Mouse (Mus musculus) cerebellum, adult 9-10 months (tissue): ENCODE measurements around the gene Tub.
A peak's percentile ranks its signal among the peaks of the same experiment; 100 is the strongest.

Experiments
- DNase-seq: peaks from one replicate; pipeline ENCODE4 v3.0.0; 2022

Gene Tub

DNA sequence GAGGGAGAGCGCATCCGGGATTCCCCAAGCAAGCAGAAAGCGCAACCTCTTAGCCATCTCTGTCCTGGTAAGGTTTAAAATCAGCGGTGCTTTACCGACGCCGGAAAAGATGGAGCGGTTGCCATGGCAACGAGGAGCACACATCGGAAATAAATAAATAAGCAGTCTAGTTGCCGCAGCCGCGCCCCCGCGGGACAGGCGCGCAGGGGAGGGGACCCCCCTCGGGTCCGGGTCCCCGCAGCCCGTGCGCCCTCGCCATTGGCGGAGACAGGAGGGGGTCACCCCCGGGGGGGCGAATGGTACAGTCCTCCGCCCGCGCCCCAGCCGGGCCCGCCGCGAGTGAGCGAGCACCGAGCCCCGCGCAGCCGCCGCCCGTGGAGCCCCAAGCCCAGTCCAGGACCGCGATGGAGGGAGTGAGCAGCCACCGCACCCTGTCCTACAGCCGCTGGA lies at the start of gene Tub:
TSS of gene Tub (plus strand) at position 27 of the 450 bp plus-strand sequence.
- peak; percentile 77 for DNase-seq

DNA sequence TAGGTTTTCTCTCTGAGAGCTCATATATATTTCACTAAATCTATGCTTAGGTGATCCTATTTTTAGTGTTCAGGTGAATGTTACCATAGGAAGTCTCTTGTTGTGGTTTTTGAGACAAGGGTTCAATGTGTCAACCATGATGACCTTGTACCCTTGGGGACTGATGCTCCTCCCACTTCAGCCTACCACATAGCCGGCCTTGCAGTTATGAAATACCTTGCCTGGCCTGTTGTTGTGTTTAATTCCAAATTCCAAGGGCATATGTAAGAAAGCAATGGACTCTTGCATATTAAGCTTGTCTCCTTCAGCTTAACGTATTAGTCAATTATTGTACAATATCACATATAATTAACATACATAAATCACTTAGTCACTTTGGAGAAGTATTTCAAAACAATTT lies 46.2 kb upstream of the Tub start:
- DNase-seq = no peak

GRCm38 (mm10) chr7:108927043-108927442 lies 23.1 kb upstream of the Tub start:
- no peak for DNase-seq

DNA sequence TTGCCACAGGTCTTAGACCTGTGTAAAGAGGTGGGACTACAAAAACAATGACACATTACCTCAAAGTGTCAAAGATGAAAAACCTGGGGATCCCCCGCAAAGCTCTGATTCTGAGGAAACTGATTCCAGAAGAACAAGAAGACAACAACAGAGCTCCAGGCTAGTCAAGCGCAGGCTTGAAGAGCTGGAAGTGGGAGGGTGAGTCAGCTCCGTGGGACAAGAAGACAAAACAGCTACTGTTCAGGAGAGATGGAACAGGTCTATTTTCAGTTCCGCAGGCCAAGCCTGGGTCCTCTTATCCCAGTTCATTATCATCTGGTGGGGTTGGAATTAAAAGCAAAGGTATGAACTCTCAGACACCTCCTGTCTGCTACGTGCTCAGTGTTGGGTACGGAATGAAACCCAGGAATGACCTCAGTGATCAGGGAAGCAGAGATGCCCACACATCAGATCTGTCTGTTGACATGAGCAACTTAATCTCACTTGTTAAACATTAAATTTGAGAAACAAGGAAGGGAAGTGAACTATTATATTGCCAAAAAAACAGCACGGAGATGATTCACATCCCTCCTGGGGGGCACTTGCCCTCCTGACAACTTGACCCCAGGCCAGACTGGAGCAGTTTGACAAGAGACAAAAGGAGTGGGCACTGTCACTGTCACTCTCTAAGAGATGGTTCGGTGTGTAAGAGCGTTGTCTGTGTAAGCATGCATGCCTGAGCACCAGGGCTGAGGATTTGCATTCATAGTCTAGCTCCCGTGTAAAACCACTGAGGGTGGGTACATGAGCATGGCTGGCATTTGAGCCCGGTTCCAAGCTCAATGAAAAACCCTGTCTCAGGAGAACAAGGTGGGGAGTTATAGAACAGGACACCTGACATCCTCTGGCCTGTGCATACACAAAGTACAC lies 21.6 kb upstream of the Tub start:
- DNase-seq = no peak

DNA sequence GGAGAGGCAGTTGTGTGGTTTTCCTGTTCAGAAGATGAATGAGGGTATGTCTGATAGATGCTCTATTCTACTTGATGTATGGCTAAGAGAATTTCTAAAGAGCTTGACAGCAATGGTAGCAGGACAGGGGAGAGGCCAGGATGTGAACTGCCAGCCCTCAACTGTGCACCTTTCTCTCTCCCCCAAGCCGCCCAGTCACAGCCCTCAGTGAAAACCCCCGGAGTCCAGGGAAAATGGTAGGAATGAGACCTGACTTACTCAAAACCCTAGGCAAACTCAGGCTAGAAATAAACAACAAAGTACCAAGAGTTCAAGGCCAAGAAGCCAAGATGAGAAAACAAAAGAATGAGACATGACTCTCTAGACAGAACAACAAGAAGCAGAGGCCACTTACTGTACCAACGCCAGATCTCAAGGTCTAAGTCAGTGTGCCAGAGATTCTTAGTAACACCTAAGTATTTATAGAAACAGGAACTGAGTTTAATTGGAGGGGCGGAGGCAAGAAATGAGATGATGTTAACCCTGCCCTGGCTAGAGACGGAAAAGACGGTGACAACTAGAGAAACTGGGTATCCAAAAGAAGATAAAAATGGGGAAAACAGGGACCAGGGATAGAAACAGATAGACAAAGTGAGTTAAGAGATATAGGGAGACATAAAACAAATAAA lies 20.3 kb upstream of the Tub start, which contains the start of gene Nlrp10:
TSS of gene Nlrp10 (minus strand) at position 453 of the 668 bp plus-strand sequence.
- no peak for DNase-seq

- DNase-seq = peak; percentile 99
Measured at GRCm38 (mm10) chr7:108933794-108934731, 16.1 kb upstream of the Tub start, which contains the start of gene Eif3f. TSS of gene Eif3f (plus strand) at chr7:108934417.

DNA sequence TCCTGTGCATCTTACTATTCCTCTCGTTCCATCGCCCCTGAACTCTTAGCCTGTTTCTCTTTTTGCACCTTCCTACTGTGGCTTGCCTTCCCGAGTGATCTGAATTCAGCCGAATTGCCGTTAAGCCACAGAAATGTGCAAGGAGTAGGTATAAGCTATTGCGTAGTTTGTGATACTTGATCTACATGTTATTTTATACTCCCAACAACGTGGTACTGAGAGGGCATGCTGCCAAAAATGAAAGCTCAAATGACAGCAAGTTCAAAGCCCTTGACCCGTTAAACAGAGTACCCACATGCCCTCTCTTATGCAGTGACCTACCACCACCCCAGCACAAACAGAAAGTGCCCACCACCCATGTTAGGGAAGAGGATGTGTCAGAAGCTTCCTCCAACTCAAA lies 15.3 kb upstream of the Tub start:
- DNase-seq = no peak

GRCm38 (mm10) chr7:108935411-108935810 lies 14.7 kb upstream of the Tub start:
- no peak for DNase-seq

- no peak for DNase-seq
Measured at GRCm38 (mm10) chr7:108936591-108936990, 13.5 kb upstream of the Tub start.

DNA sequence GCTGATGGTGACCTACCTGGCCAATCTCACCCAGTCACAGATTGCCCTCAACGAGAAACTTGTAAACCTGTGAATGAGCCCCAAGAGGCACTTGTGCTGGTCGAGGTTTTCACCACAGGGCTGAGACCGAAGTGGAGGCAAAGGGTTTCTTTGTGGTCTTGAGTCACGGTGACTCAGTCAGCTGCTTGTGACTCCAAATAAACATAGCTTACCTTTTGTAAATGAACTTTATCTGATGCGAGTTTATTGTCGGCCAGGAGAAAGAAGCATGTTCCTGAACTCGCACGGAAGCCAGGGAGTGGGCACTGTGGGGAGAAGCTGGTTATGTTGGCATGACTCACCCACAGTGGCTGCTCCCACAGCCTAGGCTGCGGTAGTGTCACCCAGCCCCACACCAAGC lies 8.7 kb upstream of the Tub start:
- no peak for DNase-seq

- DNase-seq = peak; percentile 75
Measured at GRCm38 (mm10) chr7:108944002-108944401, 6.1 kb upstream of the Tub start.

- DNase-seq = no peak
Measured at GRCm38 (mm10) chr7:108948611-108949010, 1.5 kb upstream of the Tub start.

DNA sequence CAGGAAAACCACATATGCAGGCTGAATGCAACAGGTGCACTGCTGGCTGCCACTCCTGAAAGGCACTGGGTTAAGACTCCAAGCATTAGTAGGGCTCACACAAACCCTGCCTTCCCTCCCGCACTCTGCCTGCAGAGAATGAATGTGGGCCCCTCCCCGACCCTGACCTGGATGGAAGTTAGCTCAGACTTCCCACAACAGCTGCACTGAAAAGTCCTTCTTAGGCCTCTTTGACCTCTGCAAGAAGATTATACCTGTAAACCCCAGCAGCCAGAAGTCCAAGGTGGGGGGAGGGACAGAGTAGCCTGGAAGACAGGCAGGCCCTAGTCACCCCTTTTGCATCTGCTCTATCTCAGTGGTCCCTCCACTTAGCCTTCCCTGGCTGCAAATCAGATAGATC lies 837 bp upstream of the Tub start:
- no peak for DNase-seq

GRCm38 (mm10) chr7:108950762-108951331 lies 709 bp downstream of the Tub start:
- peak; percentile 56 for DNase-seq

GRCm38 (mm10) chr7:108952801-108953200 lies 2.7 kb downstream of the Tub start:
- no peak for DNase-seq

DNA sequence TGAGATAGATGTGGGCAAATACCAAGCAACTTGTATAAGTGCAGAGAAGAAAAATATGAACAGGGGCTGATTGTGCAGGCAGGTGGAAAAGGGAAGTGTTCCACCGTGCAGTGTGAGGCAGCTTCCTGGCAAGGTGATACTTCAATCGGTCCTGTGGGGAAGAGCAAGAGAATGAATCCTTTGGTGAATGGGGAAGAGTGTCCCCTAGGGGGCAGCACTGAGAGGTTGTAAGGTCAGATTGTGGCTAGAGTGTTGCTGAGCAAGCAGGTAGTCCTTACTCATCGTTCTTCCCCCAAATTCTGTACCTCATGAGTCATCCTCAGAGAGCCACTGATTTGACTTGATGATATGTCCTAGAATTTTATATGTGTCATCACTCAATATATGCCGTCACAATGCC lies 4.0 kb downstream of the Tub start:
- no peak for DNase-seq

DNA sequence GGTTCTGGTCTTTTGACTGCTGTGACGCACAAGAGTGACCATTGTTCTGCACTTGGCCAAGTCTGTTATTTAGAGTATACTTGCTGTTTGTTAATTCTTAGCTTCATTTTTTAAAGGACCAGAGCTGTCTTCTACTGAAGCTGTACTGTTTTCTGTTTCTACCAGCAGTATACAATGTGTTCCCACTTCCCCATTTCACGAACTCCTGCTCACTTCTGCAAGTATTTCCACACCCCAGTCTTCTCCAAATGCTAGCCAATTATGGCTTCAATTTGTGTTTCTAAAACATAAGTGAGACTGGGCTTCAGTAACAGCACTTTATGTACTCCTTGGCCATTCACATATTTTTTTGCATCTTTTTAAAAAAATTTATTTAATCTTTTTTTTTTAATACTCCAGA lies 7.6 kb downstream of the Tub start:
- DNase-seq = no peak

DNA sequence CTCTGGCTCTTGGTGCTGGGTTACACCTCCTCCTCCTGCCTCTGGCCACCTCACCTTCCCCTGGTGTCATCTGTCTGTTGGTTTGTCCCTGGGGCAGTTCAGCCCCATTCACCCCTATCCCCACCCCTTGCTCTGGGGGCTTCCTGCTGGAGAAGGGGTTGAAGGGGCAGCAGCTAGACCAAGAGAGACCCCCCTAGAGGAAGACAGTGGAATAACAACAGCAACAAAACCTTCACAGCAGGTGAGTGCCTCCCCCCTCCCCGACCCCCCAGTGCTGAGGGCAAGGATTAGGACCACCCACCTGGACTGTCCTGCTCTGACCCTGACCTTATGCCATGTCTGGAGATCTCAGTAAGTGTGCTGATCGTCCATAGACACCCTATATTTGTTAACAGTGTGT lies 15.8 kb downstream of the Tub start:
- DNase-seq = no peak

DNA sequence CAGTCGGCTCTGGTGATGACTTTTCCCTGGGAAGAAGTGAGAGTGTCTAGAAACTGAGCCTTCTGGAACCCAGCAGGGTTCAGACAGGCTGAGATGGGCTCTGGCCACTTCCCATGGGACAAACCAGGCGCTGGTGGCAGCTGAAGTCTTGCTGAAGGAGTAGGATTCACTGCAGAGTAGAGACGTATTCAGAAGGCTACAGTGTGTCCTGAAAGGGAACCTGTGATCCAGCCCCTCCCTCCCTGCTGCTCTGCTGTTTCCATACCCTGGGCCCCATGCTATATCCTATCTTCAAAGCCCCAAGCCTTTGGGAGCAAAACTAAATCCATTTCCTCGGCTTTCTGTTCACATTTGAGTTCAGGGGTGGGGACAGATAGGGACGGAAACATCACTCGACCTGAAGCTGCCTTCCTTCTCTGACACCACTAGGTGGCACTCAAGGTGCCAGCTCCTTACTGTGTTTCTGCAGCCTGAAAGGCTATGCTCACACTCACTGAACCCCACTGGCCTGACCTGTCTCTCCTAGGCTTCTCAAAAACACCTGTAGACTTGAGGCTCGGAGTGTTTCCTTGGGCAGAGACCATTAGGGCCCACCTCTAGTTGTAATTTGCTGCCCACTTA lies 16.7 kb downstream of the Tub start:
- peak; percentile 84 for DNase-seq

DNA sequence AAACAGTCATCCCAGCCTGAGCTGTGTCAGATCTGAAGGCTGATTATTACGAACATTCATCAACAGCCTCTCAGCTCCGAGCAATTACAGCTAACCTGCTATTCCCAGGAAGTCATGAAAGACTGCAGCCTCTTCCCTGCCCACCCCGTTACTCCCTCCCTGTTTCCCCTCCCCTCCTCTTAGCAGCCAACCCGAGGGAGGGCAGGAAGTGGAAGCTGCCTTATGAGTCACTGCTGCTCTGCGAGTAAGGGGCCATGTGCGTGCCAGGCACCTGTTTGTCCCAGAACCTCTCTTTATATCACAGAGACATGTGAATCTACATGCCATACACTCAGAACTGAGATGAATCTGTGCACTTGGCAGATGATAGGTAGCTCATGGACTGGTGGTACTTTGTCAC lies 18.1 kb downstream of the Tub start:
- no peak for DNase-seq

DNA sequence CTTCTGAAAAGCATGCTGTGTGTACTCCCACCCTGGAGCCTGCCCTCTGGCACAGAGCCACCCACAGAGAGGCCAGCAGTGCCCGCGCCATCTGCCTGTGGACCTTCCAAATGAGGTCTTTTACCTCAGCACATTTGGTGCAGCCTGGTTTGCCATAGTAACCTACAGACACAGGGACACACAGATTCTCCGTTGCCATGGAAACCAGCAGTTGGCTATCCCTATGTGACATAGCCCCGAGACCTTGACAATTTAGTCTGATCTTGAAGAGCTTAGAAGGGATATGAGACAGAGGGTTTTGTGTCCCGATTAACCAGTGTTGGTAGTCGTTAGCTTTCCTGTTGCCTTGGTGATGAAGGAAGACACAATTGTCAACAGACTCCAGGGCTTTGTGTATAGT lies 22.1 kb downstream of the Tub start:
- DNase-seq = peak; percentile 79
